Mouse (Mus musculus): Measurements from ENCODE around the gene Icam2. TPM values are rescaled to one million over a fixed set of nuclear protein-coding genes. Genes with fewer than 3 reads are reported as not detected.

Icam2 gene
- polyA plus RNA-seq (2014; fragmentation: Nextera tagmentation; extraction: Ambion mirVana) = 13.6 and 18.6 TPM in 2 replicates

- DNase-seq (ENCODE audit: low spot score) (no peak), ATAC-seq (ENCODE audit: low FRiP score) (no peak)
- 78% methylated on average over 6 of the region's 6 CpGs for WGBS
Measured at GRCm38 (mm10) chr11:106387791-106388216, at the start of gene Icam2. Icam2 (minus strand) TSS chr11:106388075.

DNA sequence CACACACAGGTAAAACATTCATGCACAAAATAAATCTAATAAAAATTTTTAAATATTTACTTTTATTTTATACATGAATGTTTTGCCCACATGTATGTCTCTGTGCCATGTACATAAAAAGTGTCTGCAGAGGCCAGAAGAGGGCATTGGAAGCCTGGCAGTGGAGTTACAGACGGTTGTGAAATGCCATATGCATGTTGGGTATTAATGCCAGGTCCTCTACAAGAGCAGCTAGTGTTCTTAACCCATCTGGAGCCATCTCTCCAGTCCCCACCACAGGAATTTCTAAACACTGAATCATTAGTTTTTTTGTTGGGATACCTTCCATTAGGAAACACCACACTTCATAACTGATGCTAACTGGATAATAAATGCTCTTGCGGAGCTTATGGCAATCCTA is 49.7 kb upstream of the Icam2 start:
- no peak overlapping the region for H3K9ac ChIP-seq
- H3K36me3 ChIP-seq (replicated peaks; ENCODE audit: control insufficient read depth, insufficient read depth) = peaks cover 7% of the 10 kb centered on the region; the same call in 1 of the 2 replicates
- H3K27ac ChIP-seq = no peak overlapping the region
- H3K4me2 ChIP-seq (replicated peaks) = no peak overlapping the region
- no peak overlapping the region for H3K4me3 ChIP-seq (replicated peaks; ENCODE audit: low read length)
- 92% methylated on average over 2 of the region's 2 CpGs for WGBS
- ATAC-seq (ENCODE audit: low FRiP score) (no peak), DNase-seq (ENCODE audit: low spot score) (no peak)
- H3K27me3 ChIP-seq (ENCODE audit: control insufficient read depth, insufficient read depth, low read length) = no peaks in the 10 kb centered on the region
- no peaks in the 10 kb centered on the region for H3K4me1 ChIP-seq (replicated peaks; ENCODE audit: control insufficient read depth, insufficient read depth, low read length)
- no peaks in the 10 kb centered on the region for H3K9me3 ChIP-seq (ENCODE audit: control insufficient read depth, low read length)

More at GRCm38 (mm10) chr11:106387791-106388216, at the start of gene Icam2:
- H3K36me3 ChIP-seq (replicated peaks; ENCODE audit: control insufficient read depth, insufficient read depth) = no peaks in the 10 kb centered on the region
- no peak within 1 kb of the TSS for H3K4me2 ChIP-seq (replicated peaks)
- H3K27ac ChIP-seq = no peak within 1 kb of the TSS
- no peaks in the 10 kb centered on the region for H3K4me1 ChIP-seq (replicated peaks; ENCODE audit: control insufficient read depth, insufficient read depth, low read length)
- H3K9me3 ChIP-seq (ENCODE audit: control insufficient read depth, low read length) = no peaks in the 10 kb centered on the region
- H3K27me3 ChIP-seq (ENCODE audit: control insufficient read depth, insufficient read depth, low read length) = no peaks in the 10 kb centered on the region
- no peak within 1 kb of the TSS for H3K9ac ChIP-seq
- H3K4me3 ChIP-seq (replicated peaks; ENCODE audit: low read length) = no peak within 1 kb of the TSS

- Histone ChIP-seq H3K4me3 (replicated peaks; ENCODE audit: low read length) (no peak overlapping the region), H3K36me3 (replicated peaks; ENCODE audit: control insufficient read depth, insufficient read depth) (peaks cover 11% of the 10 kb centered on the region; the same call in 1 of the 2 replicates), H3K4me1 (replicated peaks; ENCODE audit: control insufficient read depth, insufficient read depth, low read length) (no peaks in the 10 kb centered on the region), H3K9me3 (ENCODE audit: control insufficient read depth, low read length) (no peaks in the 10 kb centered on the region), H3K9ac (no peak overlapping the region), H3K27me3 (ENCODE audit: control insufficient read depth, insufficient read depth, low read length) (no peaks in the 10 kb centered on the region), H3K27ac (no peak overlapping the region), H3K4me2 (replicated peaks) (no peak overlapping the region)
- DNase-seq (ENCODE audit: low spot score) = no peak
- ATAC-seq (ENCODE audit: low FRiP score) = no peak
- WGBS = 94% methylated on average over 5 of the region's 5 CpGs
Measured at GRCm38 (mm10) chr11:106437039-106437438, 49.2 kb upstream of the Icam2 start.

- Histone ChIP-seq H3K4me1 (replicated peaks; ENCODE audit: control insufficient read depth, insufficient read depth, low read length) (no peaks in the 10 kb centered on the region), H3K9me3 (ENCODE audit: control insufficient read depth, low read length) (no peaks in the 10 kb centered on the region), H3K4me2 (replicated peaks) (no peak overlapping the region), H3K36me3 (replicated peaks; ENCODE audit: control insufficient read depth, insufficient read depth) (peaks cover 22% of the 10 kb centered on the region), H3K27ac (no peak overlapping the region), H3K4me3 (replicated peaks; ENCODE audit: low read length) (no peak overlapping the region), H3K27me3 (ENCODE audit: control insufficient read depth, insufficient read depth, low read length) (no peaks in the 10 kb centered on the region), H3K9ac (no peak overlapping the region)
- no peak for ATAC-seq (ENCODE audit: low FRiP score)
- 93% methylated on average over 5 of the region's 5 CpGs for whole genome bisulfite sequencing
- DNase-seq (ENCODE audit: low spot score) = no peak
Measured at GRCm38 (mm10) chr11:106430392-106430791, 42.5 kb upstream of the Icam2 start.

DNA sequence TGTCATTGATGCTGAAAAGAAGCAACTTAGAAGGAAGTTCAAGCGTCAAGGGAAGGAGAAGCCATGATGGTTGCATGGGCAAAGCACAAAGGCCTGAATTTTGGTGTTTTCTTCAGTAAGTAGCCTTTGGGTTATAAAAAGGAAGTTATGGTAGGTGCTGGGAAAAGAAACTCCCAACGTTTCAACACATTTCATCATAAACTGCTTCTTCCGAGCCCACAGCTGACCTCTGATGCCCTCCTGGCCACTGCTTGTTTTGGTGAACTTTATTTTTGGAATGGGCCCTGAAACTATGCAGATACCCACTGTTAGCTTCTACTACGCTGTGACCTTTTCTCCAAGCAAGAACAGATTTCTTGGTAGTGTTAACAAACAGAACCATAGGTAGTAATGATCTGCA is 41.8 kb upstream of the Icam2 start:
- no peak for ATAC-seq (ENCODE audit: low FRiP score)
- Histone ChIP-seq H3K27me3 (ENCODE audit: control insufficient read depth, insufficient read depth, low read length) (no peaks in the 10 kb centered on the region), H3K9me3 (ENCODE audit: control insufficient read depth, low read length) (no peaks in the 10 kb centered on the region), H3K36me3 (replicated peaks; ENCODE audit: control insufficient read depth, insufficient read depth) (peaks cover 25% of the 10 kb centered on the region), H3K9ac (no peak overlapping the region), H3K27ac (no peak overlapping the region), H3K4me3 (replicated peaks; ENCODE audit: low read length) (no peak overlapping the region), H3K4me1 (replicated peaks; ENCODE audit: control insufficient read depth, insufficient read depth, low read length) (no peaks in the 10 kb centered on the region), H3K4me2 (replicated peaks) (no peak overlapping the region)
- DNase-seq (ENCODE audit: low spot score) = no peak
- 91% methylated on average over 4 of the region's 4 CpGs for WGBS

- Histone ChIP-seq H3K36me3 (replicated peaks; ENCODE audit: control insufficient read depth, insufficient read depth) (peaks cover 19% of the 10 kb centered on the region), H3K4me1 (replicated peaks; ENCODE audit: control insufficient read depth, insufficient read depth, low read length) (no peaks in the 10 kb centered on the region), H3K9ac (no peak overlapping the region), H3K27me3 (ENCODE audit: control insufficient read depth, insufficient read depth, low read length) (no peaks in the 10 kb centered on the region), H3K9me3 (ENCODE audit: control insufficient read depth, low read length) (no peaks in the 10 kb centered on the region), H3K4me2 (replicated peaks) (no peak overlapping the region), H3K4me3 (replicated peaks; ENCODE audit: low read length) (no peak overlapping the region), H3K27ac (no peak overlapping the region)
- DNase-seq (ENCODE audit: low spot score) (no peak), ATAC-seq (ENCODE audit: low FRiP score) (no peak)
- 95% methylated on average over 2 of the region's 2 CpGs for WGBS
Measured at GRCm38 (mm10) chr11:106428556-106428955, 40.7 kb upstream of the Icam2 start.

DNA sequence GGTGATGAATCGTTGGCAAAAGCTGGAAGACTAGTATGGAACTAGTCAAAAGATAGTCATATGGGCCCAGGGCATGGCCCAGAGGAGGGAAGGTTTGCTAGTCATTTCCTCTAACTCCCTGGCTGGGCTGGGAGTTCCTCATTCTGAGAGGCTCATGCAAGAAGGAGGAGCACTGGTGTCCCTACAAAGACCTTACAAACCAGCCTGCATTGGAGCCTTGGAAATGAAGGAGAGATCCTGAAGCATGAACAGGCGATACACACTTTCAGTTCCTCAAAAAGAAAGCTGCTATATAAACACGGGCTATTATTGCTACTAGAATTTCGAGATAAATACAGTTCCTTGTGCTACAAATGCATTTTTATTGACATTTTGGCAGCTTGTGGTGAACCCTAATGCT is 40.2 kb upstream of the Icam2 start:
- 91% methylated on average over 4 of the region's 4 CpGs for WGBS
- no peak overlapping the region for H3K4me2 ChIP-seq (replicated peaks)
- ATAC-seq (ENCODE audit: low FRiP score) (no peak), DNase-seq (ENCODE audit: low spot score) (no peak)
- no peak overlapping the region for H3K9ac ChIP-seq
- no peaks in the 10 kb centered on the region for H3K9me3 ChIP-seq (ENCODE audit: control insufficient read depth, low read length)
- H3K27me3 ChIP-seq (ENCODE audit: control insufficient read depth, insufficient read depth, low read length) = no peaks in the 10 kb centered on the region
- no peak overlapping the region for H3K4me3 ChIP-seq (replicated peaks; ENCODE audit: low read length)
- no peaks in the 10 kb centered on the region for H3K4me1 ChIP-seq (replicated peaks; ENCODE audit: control insufficient read depth, insufficient read depth, low read length)
- H3K27ac ChIP-seq = no peak overlapping the region
- H3K36me3 ChIP-seq (replicated peaks; ENCODE audit: control insufficient read depth, insufficient read depth) = peaks cover 19% of the 10 kb centered on the region

DNA sequence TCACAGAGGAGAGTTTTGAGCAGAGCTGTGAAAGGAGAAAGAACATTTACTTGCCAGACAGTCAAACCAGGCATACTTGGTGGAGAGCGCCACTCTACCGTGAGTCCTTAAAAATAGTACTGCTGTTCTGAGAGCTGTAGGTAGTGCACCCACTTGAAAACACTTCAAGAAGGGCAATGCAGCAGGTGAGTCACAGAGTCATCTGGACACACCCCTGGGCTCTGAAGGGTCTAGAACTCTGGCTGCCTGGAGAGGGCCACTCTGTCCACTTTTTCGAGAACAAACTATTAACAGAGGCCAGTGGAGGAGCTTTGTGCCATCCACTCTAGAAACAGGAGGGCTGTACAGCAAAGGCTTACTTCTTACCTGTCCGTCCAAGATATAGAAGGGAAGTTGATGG is 38.6 kb upstream of the Icam2 start:
- H3K36me3 ChIP-seq (replicated peaks; ENCODE audit: control insufficient read depth, insufficient read depth) = peaks cover 15% of the 10 kb centered on the region
- DNase-seq (ENCODE audit: low spot score) (no peak), ATAC-seq (ENCODE audit: low FRiP score) (no peak)
- H3K9ac ChIP-seq = no peak overlapping the region
- no peak overlapping the region for H3K4me3 ChIP-seq (replicated peaks; ENCODE audit: low read length)
- H3K4me1 ChIP-seq (replicated peaks; ENCODE audit: control insufficient read depth, insufficient read depth, low read length) = no peaks in the 10 kb centered on the region
- no peak overlapping the region for H3K27ac ChIP-seq
- no peaks in the 10 kb centered on the region for H3K27me3 ChIP-seq (ENCODE audit: control insufficient read depth, insufficient read depth, low read length)
- WGBS = 94% methylated on average over 4 of the region's 4 CpGs
- no peak overlapping the region for H3K4me2 ChIP-seq (replicated peaks)
- no peaks in the 10 kb centered on the region for H3K9me3 ChIP-seq (ENCODE audit: control insufficient read depth, low read length)

DNA sequence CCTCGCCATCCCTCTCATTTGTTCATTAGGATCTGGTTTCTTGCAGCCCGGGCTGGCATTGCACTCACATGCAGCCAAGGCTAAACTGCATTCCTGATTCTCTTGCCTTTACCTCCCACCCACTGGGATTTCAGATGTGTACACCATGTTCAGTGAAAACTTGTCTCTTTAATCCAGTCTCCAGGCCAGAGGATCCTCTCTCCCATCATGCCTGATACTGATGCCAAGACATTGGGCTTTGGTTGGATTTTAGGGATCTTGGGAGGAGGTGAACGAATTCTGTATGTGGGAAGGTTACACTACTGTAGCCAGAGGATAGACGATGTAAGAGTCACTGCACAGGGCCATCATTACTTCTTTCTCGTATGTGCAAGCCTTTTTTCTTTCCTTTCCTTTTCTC is 37.3 kb upstream of the Icam2 start:
- DNase-seq (ENCODE audit: low spot score) (no peak), ATAC-seq (ENCODE audit: low FRiP score) (no peak)
- peaks cover 20% of the 10 kb centered on the region for H3K36me3 ChIP-seq (replicated peaks; ENCODE audit: control insufficient read depth, insufficient read depth)
- no peaks in the 10 kb centered on the region for H3K9me3 ChIP-seq (ENCODE audit: control insufficient read depth, low read length)
- WGBS = 92% methylated on average over 5 of the region's 5 CpGs
- H3K27me3 ChIP-seq (ENCODE audit: control insufficient read depth, insufficient read depth, low read length) = no peaks in the 10 kb centered on the region
- H3K4me3 ChIP-seq (replicated peaks; ENCODE audit: low read length) = no peak overlapping the region
- no peak overlapping the region for H3K9ac ChIP-seq
- no peak overlapping the region for H3K4me2 ChIP-seq (replicated peaks)
- no peak overlapping the region for H3K27ac ChIP-seq
- H3K4me1 ChIP-seq (replicated peaks; ENCODE audit: control insufficient read depth, insufficient read depth, low read length) = no peaks in the 10 kb centered on the region
